Mouse (Mus musculus) liver, embryonic 16.5 days (tissue): ENCODE measurements around the gene Ctrl. TPM values are rescaled to one million over a fixed set of nuclear protein-coding genes. Genes with fewer than 3 reads are reported as not detected.

Experiments
- ATAC-seq: fragments of 200-750 bp; cut with Nextera tagmentation; 2 replicates; pipeline ENCODE4 v1.8.0; 2017; ENCODE audit warnings: low read depth, mild to moderate bottlenecking, moderate number of reproducible peaks, moderate library complexity
- H3K27ac ChIP-seq: fragments of 300-500 bp; sonication (generic); 2 replicates; pipeline ENCODE4 v1.5.1; 2014; ENCODE audit warnings: mild to moderate bottlenecking, low read length
- H3K27me3 ChIP-seq: fragments of 300-500 bp; sonication (generic); 2 replicates; pipeline ENCODE4 v1.6.1; 2014; ENCODE audit warnings: low read depth, low read length, mixed read lengths; ENCODE audit not compliant: control insufficient read depth, insufficient read depth
- H3K36me3 ChIP-seq: fragments of 300-500 bp; sonication (generic); 2 replicates; pipeline ENCODE4 v1.6.1; 2014; ENCODE audit warnings: mild to moderate bottlenecking; ENCODE audit not compliant: control insufficient read depth, insufficient read depth
- H3K4me1 ChIP-seq: fragments of 300-500 bp; sonication (generic); 2 replicates; pipeline ENCODE4 v1.6.1; 2014; ENCODE audit warnings: low read depth, low read length, mixed read lengths; ENCODE audit not compliant: control insufficient read depth
- H3K4me2 ChIP-seq: fragments of 300-500 bp; sonication (generic); 2 replicates; pipeline ENCODE4 v1.6.1; 2014; ENCODE audit warnings: low read depth, low read length, mixed read lengths
- H3K4me3 ChIP-seq: fragments of 300-500 bp; sonication (generic); 2 replicates; pipeline ENCODE4 v1.5.1; 2014; ENCODE audit warnings: low read depth, mild to moderate bottlenecking, low read length
- H3K9ac ChIP-seq: fragments of 300-500 bp; sonication (generic); 2 replicates; pipeline ENCODE4 v1.6.1; 2014; ENCODE audit warnings: low read depth, low read length
- H3K9me3 ChIP-seq: fragments of 300-500 bp; sonication (generic); replicated peaks from 2 replicates; pipeline ENCODE4 v1.6.1; 2016; ENCODE audit warnings: low read length; ENCODE audit not compliant: control insufficient read depth
- WGBS: fragments of 180-500 bp; shearing (Covaris S2); extraction: QIAGEN DNeasy Blood & Tissue Kit; methylation state at CpG from one replicate; pipeline ENCODE4 v1.1.7; 2014; ENCODE audit not compliant: insufficient replicate concordance; 5-methylcytosine and 5-hydroxymethylcytosine counted together
- polyA plus RNA-seq: library from polyadenylated mRNA; unstranded; fragments of >200 nt; fragmentation: Nextera tagmentation; extraction: Ambion mirVana; gene quantifications from 2 replicates; pipeline ENCODE4 v1.2.1, GENCODE M21; 2015

Ctrl gene
- polyA plus RNA-seq, 1 experiment from 2014 or later: 0.22 TPM

GRCm38 (mm10) chr8:105943321-105943739 lies 9.7 kb upstream of the Ctrl start, which contains the start of gene Lcat:
Gene Lcat (minus strand): TSS chr8:105943382.
- H3K27me3 ChIP-seq: no peaks in the 10 kb centered on the region
- ATAC-seq: peak; percentile 76
- H3K4me2 ChIP-seq: peak within 1 kb of the TSS; percentile 46
- WGBS: 49% methylated on average over 8 of the region's 8 CpGs
- H3K4me3 ChIP-seq: peak within 1 kb of the TSS; percentile 50
- H3K4me1 ChIP-seq: peaks cover 11% of the 10 kb centered on the region
- H3K27ac ChIP-seq: peak within 1 kb of the TSS; percentile 75
- no peaks in the 10 kb centered on the region for H3K9me3 ChIP-seq
- peaks cover 21% of the 10 kb centered on the region for H3K36me3 ChIP-seq
- H3K9ac ChIP-seq: peak within 1 kb of the TSS; percentile 37; the same call in 1 of the 2 replicates

- peak; percentile 77 for ATAC-seq
These were observed 8.9 kb upstream of the Ctrl start for GRCm38 (mm10) chr8:105942542-105942941.

GRCm38 (mm10) chr8:105942026-105942425 lies 8.4 kb upstream of the Ctrl start:
- H3K27ac ChIP-seq: peak overlapping the region; percentile 67

More at GRCm38 (mm10) chr8:105942542-105942941, 8.9 kb upstream of the Ctrl start:
- H3K27ac ChIP-seq: peak overlapping the region; percentile 75
- peaks cover 21% of the 10 kb centered on the region for H3K36me3 ChIP-seq
- no peaks in the 10 kb centered on the region for H3K27me3 ChIP-seq
- H3K9ac ChIP-seq: peak overlapping the region; percentile 37; the same call in 1 of the 2 replicates
- peaks cover 15% of the 10 kb centered on the region for H3K4me1 ChIP-seq
- 84% methylated on average over 5 of the region's 5 CpGs for WGBS
- H3K4me3 ChIP-seq: peak overlapping the region; percentile 50
- H3K4me2 ChIP-seq: peak overlapping the region; percentile 46
- H3K9me3 ChIP-seq: no peaks in the 10 kb centered on the region

GRCm38 (mm10) chr8:105938306-105938669 lies 4.6 kb upstream of the Ctrl start, which contains the start of gene Psmb10:
Gene Psmb10 (minus strand): TSS chr8:105938444.
- Histone ChIP-seq H3K9ac (peak within 1 kb of the TSS; percentile 83), H3K36me3 (no peaks in the 10 kb centered on the region), H3K4me2 (peak within 1 kb of the TSS; percentile 95), H3K4me3 (peak within 1 kb of the TSS; percentile 77), H3K9me3 (no peaks in the 10 kb centered on the region), H3K27ac (peak within 1 kb of the TSS; percentile 81), H3K4me1 (peaks cover 30% of the 10 kb centered on the region), H3K27me3 (no peaks in the 10 kb centered on the region)
- no peak for ATAC-seq
- WGBS: 7% methylated on average over 4 of the region's 4 CpGs

More at GRCm38 (mm10) chr8:105942026-105942425, 8.4 kb upstream of the Ctrl start:
- Histone ChIP-seq H3K27me3 (no peaks in the 10 kb centered on the region), H3K4me1 (peaks cover 15% of the 10 kb centered on the region), H3K9me3 (no peaks in the 10 kb centered on the region), H3K36me3 (peaks cover 21% of the 10 kb centered on the region), H3K4me3 (peak overlapping the region; percentile 50), H3K4me2 (peak overlapping the region; percentile 43), H3K9ac (peak overlapping the region; percentile 28; the same call in 1 of the 2 replicates)
- WGBS: 79% methylated on average over 11 of the region's 11 CpGs
- peak; percentile 16 for ATAC-seq

GRCm38 (mm10) chr8:105937496-105938305 lies 4.0 kb upstream of the Ctrl start:
- peak overlapping the region; percentile 81 for H3K27ac ChIP-seq
- H3K9me3 ChIP-seq: no peaks in the 10 kb centered on the region
- peak overlapping the region; percentile 95 for H3K4me2 ChIP-seq
- H3K4me3 ChIP-seq: peak overlapping the region; percentile 77
- H3K4me1 ChIP-seq: peaks cover 26% of the 10 kb centered on the region
- peak; percentile 16; the same call in 1 of the 2 replicates for ATAC-seq
- H3K9ac ChIP-seq: peak overlapping the region; percentile 83
- H3K36me3 ChIP-seq: no peaks in the 10 kb centered on the region
- no peaks in the 10 kb centered on the region for H3K27me3 ChIP-seq
- WGBS: under 1% methylated on average over 33 of the region's 33 CpGs

GRCm38 (mm10) chr8:105936866-105937475 lies 3.3 kb upstream of the Ctrl start:
- WGBS: under 1% methylated on average over 30 of the region's 30 CpGs
- peak; percentile 85 for ATAC-seq
- H3K36me3 ChIP-seq: no peaks in the 10 kb centered on the region
- H3K4me2 ChIP-seq: peak overlapping the region; percentile 95
- peaks cover 26% of the 10 kb centered on the region for H3K4me1 ChIP-seq
- H3K9ac ChIP-seq: peak overlapping the region; percentile 83
- H3K27ac ChIP-seq: peak overlapping the region; percentile 81
- H3K4me3 ChIP-seq: peak overlapping the region; percentile 77
- no peaks in the 10 kb centered on the region for H3K9me3 ChIP-seq
- H3K27me3 ChIP-seq: no peaks in the 10 kb centered on the region

GRCm38 (mm10) chr8:105935863-105936603 lies 2.4 kb upstream of the Ctrl start:
- 18% methylated on average over 7 of the region's 7 CpGs for WGBS
- Histone ChIP-seq H3K4me2 (peak overlapping the region; percentile 95), H3K9ac (peak overlapping the region; percentile 45; the same call in 1 of the 2 replicates)

GRCm38 (mm10) chr8:105935105-105935504 lies 1.4 kb upstream of the Ctrl start:
- H3K4me3 ChIP-seq: no peak overlapping the region
- H3K27ac ChIP-seq: peak overlapping the region; percentile 21; the same call in 1 of the 2 replicates
- H3K27me3 ChIP-seq: no peaks in the 10 kb centered on the region
- H3K4me2 ChIP-seq: no peak overlapping the region
- peaks cover 26% of the 10 kb centered on the region for H3K4me1 ChIP-seq
- H3K36me3 ChIP-seq: no peaks in the 10 kb centered on the region
- no peak overlapping the region for H3K9ac ChIP-seq
- no peaks in the 10 kb centered on the region for H3K9me3 ChIP-seq
- 18% methylated on average over 6 of the region's 6 CpGs for WGBS
- ATAC-seq: no peak

More at GRCm38 (mm10) chr8:105935863-105936603, 2.4 kb upstream of the Ctrl start:
- Histone ChIP-seq H3K4me1 (peaks cover 26% of the 10 kb centered on the region), H3K36me3 (no peaks in the 10 kb centered on the region), H3K27ac (peak overlapping the region; percentile 18; the same call in 1 of the 2 replicates), H3K4me3 (peak overlapping the region; percentile 77), H3K9me3 (no peaks in the 10 kb centered on the region), H3K27me3 (no peaks in the 10 kb centered on the region)
- no peak for ATAC-seq
